Mouse (Mus musculus): ENCODE measurements around the gene Sik1. TPM values are rescaled to one million over a fixed set of nuclear protein-coding genes. Genes with fewer than 3 reads are reported as not detected.

Sik1 gene
- polyA plus RNA-seq, 1 experiment, result 29.9 TPM

DNA sequence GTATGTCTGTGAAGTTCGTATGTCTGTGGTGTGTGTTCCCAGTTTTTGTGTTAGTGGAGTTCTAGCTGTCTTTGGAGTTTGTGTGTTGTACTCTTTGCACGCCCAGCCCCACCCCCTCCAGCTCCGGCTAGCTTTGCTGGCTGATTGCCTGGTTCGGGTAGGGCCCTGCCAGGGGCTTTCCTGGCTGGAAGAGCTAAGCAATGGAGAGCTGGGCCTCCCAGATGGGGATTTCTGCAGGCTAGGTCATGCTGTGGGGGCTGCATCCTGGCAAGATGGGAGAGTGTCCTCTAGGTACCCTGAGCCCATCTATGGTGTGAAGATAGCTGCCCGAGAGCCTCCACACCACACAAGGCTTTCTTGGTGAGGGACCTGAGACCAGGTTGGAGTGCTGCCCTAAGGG is 28.4 kb downstream of the Sik1 start:
- DNase-seq (ENCODE audit: low read depth), result peak; percentile 90
- TF ChIP-seq POLR2A (IDR thresholded peaks at IDR 0.05; ENCODE audit: borderline replicate concordance, extremely low read depth, insufficient read depth, insufficient read length, poor library complexity, severe bottlenecking), result no peak

DNA sequence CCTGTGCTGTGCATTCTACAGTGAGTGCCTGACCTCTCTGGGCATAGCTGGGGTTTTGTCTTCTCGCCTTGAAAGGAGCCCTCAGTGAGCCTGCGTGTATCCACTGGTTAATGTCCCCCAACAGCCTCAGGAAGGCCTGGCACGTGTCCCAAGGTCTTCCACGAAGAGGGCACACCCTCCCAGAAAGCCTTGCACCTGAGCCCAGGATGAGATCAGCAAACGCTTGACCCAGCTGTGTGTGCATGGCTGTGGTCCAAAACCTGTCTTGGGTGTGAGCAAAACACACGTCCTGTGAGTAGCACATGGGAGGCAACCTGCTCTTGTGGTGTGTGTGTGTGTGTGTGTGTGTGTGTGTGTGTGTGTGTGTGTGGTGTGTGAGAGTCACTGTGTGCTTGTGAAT is 28.9 kb downstream of the Sik1 start:
- peak; percentile 78 for DNase-seq (ENCODE audit: low read depth)
- no peak for TF ChIP-seq POLR2A (IDR thresholded peaks at IDR 0.05; ENCODE audit: borderline replicate concordance, extremely low read depth, insufficient read depth, insufficient read length, poor library complexity, severe bottlenecking)
- no peak for TF ChIP-seq CTCF (IDR thresholded peaks at IDR 0.05; ENCODE audit: borderline replicate concordance, extremely low read depth, insufficient read depth, insufficient read length)

DNA sequence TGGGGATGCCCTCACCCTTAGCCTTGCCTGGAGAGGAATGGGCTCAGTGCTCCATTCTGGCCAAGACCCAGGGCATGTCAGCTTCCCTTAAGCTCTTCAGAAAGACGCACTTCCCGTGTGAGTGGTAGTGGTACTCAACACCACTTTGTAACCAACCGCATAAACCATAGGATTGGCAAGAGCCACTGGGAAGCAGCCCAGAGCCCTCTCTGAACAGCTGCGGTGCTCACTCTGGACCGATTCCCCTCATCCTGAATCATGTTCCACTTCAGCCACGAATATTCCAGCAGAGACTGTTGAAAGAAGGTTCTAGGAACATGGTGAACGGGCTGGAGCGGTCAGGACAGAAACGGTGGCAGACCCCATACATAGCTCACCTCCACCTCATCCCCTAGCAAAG is 29.9 kb downstream of the Sik1 start:
- no peak for DNase-seq (ENCODE audit: low read depth)
- TF ChIP-seq POLR2A (IDR thresholded peaks at IDR 0.05; ENCODE audit: borderline replicate concordance, extremely low read depth, insufficient read depth, insufficient read length, poor library complexity, severe bottlenecking) (no peak), CTCF (IDR thresholded peaks at IDR 0.05; ENCODE audit: borderline replicate concordance, extremely low read depth, insufficient read depth, insufficient read length) (no peak)

DNA sequence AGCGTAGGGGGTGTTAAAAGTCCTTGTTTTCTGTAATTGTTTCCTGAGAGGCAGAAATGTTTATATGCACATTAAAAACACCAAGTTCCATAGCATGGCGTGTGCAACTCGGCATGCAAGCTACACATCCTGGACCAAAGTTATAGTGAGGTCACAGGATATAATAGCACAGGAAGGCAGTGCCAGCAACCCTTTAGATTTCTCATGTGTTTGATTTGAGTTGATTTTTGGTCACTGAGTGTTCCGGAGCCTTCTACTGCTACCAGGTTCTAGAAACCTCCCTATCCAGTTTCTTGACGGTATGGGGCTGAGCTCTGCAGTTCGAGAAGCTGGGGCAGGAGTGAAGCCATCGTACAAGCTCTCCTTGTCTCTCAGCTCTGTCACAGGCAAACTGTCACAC is 30.8 kb downstream of the Sik1 start:
- TF ChIP-seq CTCF (IDR thresholded peaks at IDR 0.05; ENCODE audit: borderline replicate concordance, extremely low read depth, insufficient read depth, insufficient read length), result no peak
- no peak for TF ChIP-seq POLR2A (IDR thresholded peaks at IDR 0.05; ENCODE audit: borderline replicate concordance, extremely low read depth, insufficient read depth, insufficient read length, poor library complexity, severe bottlenecking)
- no peak for DNase-seq (ENCODE audit: low read depth)

DNA sequence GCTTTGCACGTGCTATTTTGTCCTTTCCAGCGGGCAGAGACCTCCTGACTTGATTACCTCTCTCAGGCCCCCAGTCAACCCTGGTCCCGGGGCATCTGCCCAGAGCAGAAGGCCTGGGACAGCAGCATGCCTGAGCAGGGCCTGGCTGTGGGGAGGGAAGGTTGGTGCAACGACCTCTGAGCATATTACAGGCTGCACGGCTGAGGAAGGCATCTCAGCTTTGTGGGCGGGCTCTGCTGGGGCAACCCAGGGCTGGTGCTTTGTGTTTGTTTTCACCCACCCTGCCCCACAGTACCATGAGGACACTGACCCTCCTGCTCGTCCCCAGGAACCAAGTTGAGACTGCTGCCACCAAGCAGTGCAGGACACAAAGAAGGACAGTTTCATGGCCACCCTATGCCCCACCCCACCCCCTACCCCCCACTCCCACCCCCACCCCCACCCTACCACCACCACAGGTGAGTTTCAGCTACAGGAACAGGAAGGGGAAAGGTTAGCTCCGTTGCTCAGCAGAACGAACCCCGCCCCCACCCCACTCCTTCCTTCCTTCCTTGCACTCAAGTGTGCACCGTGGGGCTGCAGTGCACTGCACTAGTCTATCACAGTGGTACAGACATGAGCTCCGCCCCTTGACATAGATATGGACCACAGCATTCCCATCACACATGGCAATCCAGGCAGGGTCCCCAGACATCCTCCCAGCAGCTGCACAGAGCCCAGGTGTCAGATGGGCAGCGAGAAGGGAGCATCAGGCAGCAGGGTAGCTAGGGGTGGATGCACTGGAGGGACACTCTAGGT is 34.3 kb downstream of the Sik1 start:
- TF ChIP-seq POLR2A (IDR thresholded peaks at IDR 0.05; ENCODE audit: borderline replicate concordance, extremely low read depth, insufficient read depth, insufficient read length, poor library complexity, severe bottlenecking) (no peak), CTCF (IDR thresholded peaks at IDR 0.05; ENCODE audit: borderline replicate concordance, extremely low read depth, insufficient read depth, insufficient read length) (no peak)
- no peak for DNase-seq (ENCODE audit: low read depth)

DNA sequence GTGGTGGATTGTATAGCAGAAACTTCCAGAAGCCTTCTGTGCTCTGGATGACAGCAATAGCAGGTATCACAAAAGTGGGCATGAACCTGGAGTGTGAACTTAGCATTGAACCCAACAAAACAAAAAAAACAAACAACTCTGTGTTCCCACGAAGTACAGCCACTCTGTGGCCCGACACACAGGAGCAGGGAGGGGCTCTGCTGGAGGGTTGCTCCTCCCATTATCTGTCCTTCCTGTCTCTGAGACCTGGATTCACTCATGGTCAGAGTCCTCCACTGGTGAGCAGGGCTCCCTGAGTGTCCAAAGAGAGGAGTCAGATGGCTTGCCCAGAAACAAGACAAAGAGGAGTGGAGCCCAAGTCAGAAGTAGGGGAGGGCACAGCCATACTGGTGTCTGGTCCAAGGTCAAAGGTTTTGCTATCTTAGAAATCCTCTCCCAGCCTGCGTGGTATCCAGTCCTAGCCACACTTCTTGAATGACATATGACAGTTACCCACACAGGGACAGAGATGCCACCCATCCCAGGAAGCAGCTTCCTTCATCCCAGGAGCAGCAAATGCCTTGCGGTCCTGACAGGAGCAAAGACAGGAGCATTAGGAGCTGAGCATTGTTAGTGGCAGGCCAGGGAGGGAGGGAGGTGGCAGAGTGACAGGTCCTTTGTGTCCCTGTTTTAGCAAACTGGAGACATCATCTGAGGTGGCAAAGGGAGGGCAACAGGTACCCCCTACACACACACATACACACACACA is 35.3 kb downstream of the Sik1 start:
- TF ChIP-seq POLR2A (IDR thresholded peaks at IDR 0.05; ENCODE audit: borderline replicate concordance, extremely low read depth, insufficient read depth, insufficient read length, poor library complexity, severe bottlenecking), result no peak
- TF ChIP-seq CTCF (IDR thresholded peaks at IDR 0.05; ENCODE audit: borderline replicate concordance, extremely low read depth, insufficient read depth, insufficient read length), result no peak
- no peak for DNase-seq (ENCODE audit: low read depth)

DNA sequence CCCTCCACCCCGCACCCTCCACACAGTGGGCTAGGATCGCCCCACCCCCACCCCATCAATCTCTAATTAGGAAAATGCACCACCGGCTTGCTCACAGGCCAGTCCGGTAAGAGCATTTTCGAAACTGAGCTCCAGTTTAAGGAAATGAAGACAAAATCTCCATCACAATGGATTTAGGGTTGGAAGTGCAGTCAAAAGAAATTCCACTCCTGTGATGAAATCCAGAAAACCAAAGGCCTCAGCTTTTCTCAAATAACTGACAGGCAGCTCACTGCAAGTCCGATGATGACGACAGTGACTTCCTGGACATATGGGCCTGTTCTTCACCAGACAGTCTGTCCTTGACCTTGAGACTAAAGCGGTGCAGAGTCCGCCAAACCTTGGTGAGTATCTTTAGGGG is 36.2 kb downstream of the Sik1 start:
- peak; percentile 34 for DNase-seq (ENCODE audit: low read depth)
- TF ChIP-seq POLR2A (IDR thresholded peaks at IDR 0.05; ENCODE audit: borderline replicate concordance, extremely low read depth, insufficient read depth, insufficient read length, poor library complexity, severe bottlenecking), result no peak
- no peak for TF ChIP-seq CTCF (IDR thresholded peaks at IDR 0.05; ENCODE audit: borderline replicate concordance, extremely low read depth, insufficient read depth, insufficient read length)

DNA sequence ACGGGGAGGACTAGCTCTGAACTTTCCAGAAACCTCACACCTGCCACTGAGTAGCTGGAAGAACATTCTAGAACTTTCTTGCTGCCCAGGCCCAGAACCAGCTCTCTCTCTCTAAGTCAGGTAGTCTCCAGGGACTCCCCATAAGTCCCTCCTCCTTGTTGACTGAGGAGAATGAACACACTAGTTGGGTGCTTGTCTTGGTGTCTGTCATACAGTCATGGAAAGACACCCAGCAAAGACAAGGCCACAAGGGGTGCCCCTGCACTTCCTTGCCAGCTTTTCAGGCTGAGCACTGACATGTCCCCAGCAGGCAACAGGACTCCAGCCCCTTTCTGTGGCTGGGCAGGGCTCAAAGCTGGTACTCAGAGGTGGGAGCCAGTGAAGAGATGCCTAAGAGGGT is 37.8 kb downstream of the Sik1 start:
- TF ChIP-seq POLR2A (IDR thresholded peaks at IDR 0.05; ENCODE audit: borderline replicate concordance, extremely low read depth, insufficient read depth, insufficient read length, poor library complexity, severe bottlenecking) (no peak), CTCF (IDR thresholded peaks at IDR 0.05; ENCODE audit: borderline replicate concordance, extremely low read depth, insufficient read depth, insufficient read length) (no peak)
- no peak for DNase-seq (ENCODE audit: low read depth)

DNA sequence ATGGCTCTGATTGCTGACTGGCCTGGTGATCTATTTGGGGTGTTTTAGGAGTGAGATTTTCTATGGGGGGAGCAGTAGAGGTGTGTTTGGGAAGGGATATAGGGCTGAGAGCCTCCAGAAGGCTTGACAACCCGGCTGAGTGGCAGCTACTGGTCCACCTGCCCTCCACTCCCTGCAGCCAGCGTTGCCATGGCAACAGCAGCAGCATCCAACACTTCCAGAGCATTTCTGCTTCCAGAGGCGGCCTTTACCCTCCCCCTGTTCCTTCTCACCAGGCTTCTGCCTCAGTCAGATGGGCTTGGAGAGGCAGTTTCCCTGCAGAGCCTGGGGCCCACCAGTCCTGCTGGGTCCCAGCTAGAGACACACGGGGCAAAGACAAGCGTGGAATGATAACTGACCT is 38.4 kb downstream of the Sik1 start:
- DNase-seq (ENCODE audit: low read depth), result peak; percentile 94
- TF ChIP-seq POLR2A (IDR thresholded peaks at IDR 0.05; ENCODE audit: borderline replicate concordance, extremely low read depth, insufficient read depth, insufficient read length, poor library complexity, severe bottlenecking) (no peak), CTCF (IDR thresholded peaks at IDR 0.05; ENCODE audit: borderline replicate concordance, extremely low read depth, insufficient read depth, insufficient read length) (no peak)

DNA sequence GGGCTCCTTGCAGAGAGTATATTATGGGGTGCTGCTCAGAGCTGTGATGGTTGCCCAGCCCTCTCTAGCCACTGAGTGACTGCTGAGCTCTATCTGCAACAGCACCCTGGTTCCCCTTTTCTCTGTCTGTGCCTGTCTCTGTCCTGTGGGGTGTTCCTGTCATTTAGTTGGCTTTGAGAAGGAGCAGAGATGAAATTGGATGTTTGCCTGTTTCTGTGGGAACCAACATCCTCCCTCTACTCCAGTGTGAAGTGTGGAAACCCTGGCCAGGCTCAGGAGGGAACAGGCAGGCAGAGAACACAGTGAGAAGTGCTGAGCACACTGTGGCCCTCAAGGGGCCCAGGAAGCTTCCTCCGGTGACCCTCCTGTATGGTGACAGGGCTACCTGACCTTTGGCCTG is 40.8 kb downstream of the Sik1 start:
- DNase-seq (ENCODE audit: low read depth), result peak; percentile 62
- TF ChIP-seq CTCF (IDR thresholded peaks at IDR 0.05; ENCODE audit: borderline replicate concordance, extremely low read depth, insufficient read depth, insufficient read length) (no peak), POLR2A (IDR thresholded peaks at IDR 0.05; ENCODE audit: borderline replicate concordance, extremely low read depth, insufficient read depth, insufficient read length, poor library complexity, severe bottlenecking) (no peak)

DNA sequence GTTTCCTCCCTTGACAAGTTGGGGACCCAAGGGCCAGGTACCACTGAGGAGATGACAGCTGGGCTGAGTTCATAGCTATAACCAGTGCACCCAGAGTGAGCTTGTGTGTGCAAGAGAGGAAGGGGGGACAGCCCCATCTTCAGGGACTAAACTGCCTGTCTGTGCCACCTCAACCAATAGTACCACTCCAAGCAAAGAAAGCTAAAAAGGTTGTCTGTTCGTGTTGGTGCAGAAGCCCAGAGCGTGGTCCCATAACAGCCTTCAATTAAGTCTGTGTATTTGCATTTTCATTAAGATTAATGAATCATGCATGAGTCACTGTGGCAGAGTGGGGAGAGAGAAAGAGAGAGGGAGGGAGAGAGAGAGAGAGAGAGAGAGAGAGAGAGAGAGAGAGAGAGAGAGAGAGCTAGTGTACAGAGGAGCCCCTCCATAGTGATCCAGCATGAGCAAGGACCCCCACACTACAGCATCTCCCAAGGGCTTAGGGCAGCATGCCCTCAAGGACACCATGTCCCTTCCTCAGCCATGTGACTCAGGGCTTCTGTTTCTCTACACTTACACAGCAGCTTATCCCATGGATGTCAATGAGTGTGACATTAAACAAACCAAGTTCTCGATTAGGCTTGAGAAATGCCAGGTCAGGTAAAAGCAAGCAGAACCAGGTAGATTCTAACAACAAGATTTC is 41.5 kb downstream of the Sik1 start:
- peak; percentile 80 for DNase-seq (ENCODE audit: low read depth)
- TF ChIP-seq CTCF (IDR thresholded peaks at IDR 0.05; ENCODE audit: borderline replicate concordance, extremely low read depth, insufficient read depth, insufficient read length), result no peak
- TF ChIP-seq POLR2A (IDR thresholded peaks at IDR 0.05; ENCODE audit: borderline replicate concordance, extremely low read depth, insufficient read depth, insufficient read length, poor library complexity, severe bottlenecking), result no peak
